Mouse (Mus musculus): ENCODE data around the gene Nat8.

DNA sequence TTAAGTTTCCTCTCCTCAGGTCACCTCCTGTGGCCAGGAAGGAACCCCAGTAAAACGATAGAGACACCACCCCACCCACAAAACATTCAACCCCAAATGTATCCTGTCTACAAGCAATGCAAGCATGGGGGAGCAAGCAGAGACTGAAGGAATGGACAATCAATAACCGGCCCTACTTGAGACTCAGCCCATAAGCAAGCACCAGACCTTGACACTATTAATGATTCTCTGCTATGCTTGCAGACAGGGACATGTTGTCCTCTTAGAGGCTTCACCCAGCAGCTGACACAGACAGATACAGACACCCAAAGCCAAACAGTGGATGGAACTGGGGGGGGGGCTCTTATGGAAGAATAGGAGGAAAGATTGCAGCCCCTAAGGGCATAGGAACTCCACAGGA lies 6.0 kb downstream of the Nat8 start:
- TF ChIP-seq POLR2A (IDR thresholded peaks at IDR 0.05; ENCODE audit: insufficient read length, low read depth): no peak
- TF ChIP-seq REST (IDR thresholded peaks at IDR 0.05; ENCODE audit: insufficient read depth, insufficient read length): no peak
- no peak for TF ChIP-seq USF1 (IDR thresholded peaks at IDR 0.05; ENCODE audit: low read depth)
- no peak for TF ChIP-seq TCF12 (IDR thresholded peaks at IDR 0.05; ENCODE audit: insufficient read depth, poor library complexity, severe bottlenecking)
- no peak for TF ChIP-seq MAX (IDR thresholded peaks at IDR 0.05; ENCODE audit: low read depth)
- TF ChIP-seq MYOD1 (IDR thresholded peaks at IDR 0.05; ENCODE audit: control insufficient read depth in 1 of 3, insufficient read length in 2 of 3, low read depth in 2 of 3): no peak
